Mouse (Mus musculus) neural tube, embryonic 14.5 days (tissue): ENCODE measurements around the gene 4930404N11Rik. TPM values are rescaled to one million over a fixed set of nuclear protein-coding genes. Genes with fewer than 3 reads are reported as not detected.

ENCODE experiments used
- ATAC-seq: fragments of 200-750 bp; cut with Nextera tagmentation; 2 replicates; pipeline ENCODE4 v1.8.0; 2017; ENCODE audit warnings: low read depth, mild to moderate bottlenecking, moderate TSS enrichment, moderate library complexity
- H3K27ac ChIP-seq: fragments of 300-500 bp; sonication (generic); 2 replicates; pipeline ENCODE4 v1.5.1; 2014; ENCODE audit warnings: low read depth, mild to moderate bottlenecking, control low read depth, low read length, moderate library complexity, mixed read lengths
- H3K27me3 ChIP-seq: fragments of 300-500 bp; sonication (generic); 2 replicates; pipeline ENCODE4 v1.6.1; 2014; ENCODE audit warnings: low read length; ENCODE audit not compliant: control insufficient read depth, insufficient read depth
- H3K36me3 ChIP-seq: fragments of 300-500 bp; sonication (generic); 2 replicates; pipeline ENCODE4 v1.6.1; 2014; ENCODE audit warnings: low read length, mixed read lengths; ENCODE audit not compliant: control insufficient read depth, insufficient read depth
- H3K4me1 ChIP-seq: fragments of 300-500 bp; sonication (generic); 2 replicates; pipeline ENCODE4 v1.6.1; 2014; ENCODE audit warnings: low read length; ENCODE audit not compliant: control insufficient read depth, insufficient read depth
- H3K4me2 ChIP-seq: fragments of 300-500 bp; sonication (generic); 2 replicates; pipeline ENCODE4 v1.6.1; 2014; ENCODE audit warnings: mild to moderate bottlenecking, low read depth, low read length, control low read depth
- H3K4me3 ChIP-seq: fragments of 300-500 bp; sonication (generic); 2 replicates; pipeline ENCODE4 v1.5.1; 2014; ENCODE audit warnings: low read depth, low read length, control low read depth, mixed read lengths
- H3K9ac ChIP-seq: fragments of 300-500 bp; sonication (generic); replicated peaks from 2 replicates; pipeline ENCODE4 v1.6.1; 2014; ENCODE audit warnings: low read depth, mild to moderate bottlenecking, control low read depth, low read length, mixed read lengths
- H3K9me3 ChIP-seq: fragments of 300-500 bp; sonication (generic); 2 replicates; pipeline ENCODE4 v1.6.1; 2016; ENCODE audit warnings: low read length; ENCODE audit not compliant: control insufficient read depth
- WGBS: fragments of 180-500 bp; shearing (Covaris S2); extraction: QIAGEN DNeasy Blood & Tissue Kit; methylation state at CpG from one replicate; pipeline ENCODE4 v1.1.7; 2014; 5-methylcytosine and 5-hydroxymethylcytosine counted together
- polyA plus RNA-seq: library from polyadenylated mRNA; unstranded; fragments of >200 nt; fragmentation: Nextera tagmentation; extraction: Ambion mirVana; gene quantifications from 2 replicates; pipeline ENCODE4 v1.2.1, GENCODE M21; 2014

The 4930404N11Rik gene
- polyA plus RNA-seq, 1 experiment from 2014 or later: 0.42 TPM

DNA sequence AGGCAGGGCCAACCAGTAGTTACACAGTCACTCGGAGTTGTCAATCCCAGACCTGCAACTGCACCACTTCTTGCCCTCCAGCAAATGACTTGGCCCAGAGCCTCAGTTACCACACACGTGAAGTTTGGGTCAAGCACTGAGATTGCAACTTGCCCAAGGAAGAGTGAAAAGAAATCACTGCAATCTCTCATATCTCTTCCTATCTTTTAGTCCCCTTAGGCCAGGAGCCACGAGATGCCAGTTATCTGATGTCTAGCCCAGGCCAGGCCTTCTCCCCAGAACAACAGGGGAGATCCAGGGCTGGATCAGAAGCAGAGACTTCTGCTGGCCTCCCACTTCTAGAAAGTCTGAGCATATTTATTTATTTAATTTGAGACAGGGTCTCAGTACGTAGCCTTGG, 10.1 kb downstream of the 4930404N11Rik start:
- no peak for ATAC-seq
- no peaks in the 10 kb centered on the region for H3K27me3 ChIP-seq

DNA sequence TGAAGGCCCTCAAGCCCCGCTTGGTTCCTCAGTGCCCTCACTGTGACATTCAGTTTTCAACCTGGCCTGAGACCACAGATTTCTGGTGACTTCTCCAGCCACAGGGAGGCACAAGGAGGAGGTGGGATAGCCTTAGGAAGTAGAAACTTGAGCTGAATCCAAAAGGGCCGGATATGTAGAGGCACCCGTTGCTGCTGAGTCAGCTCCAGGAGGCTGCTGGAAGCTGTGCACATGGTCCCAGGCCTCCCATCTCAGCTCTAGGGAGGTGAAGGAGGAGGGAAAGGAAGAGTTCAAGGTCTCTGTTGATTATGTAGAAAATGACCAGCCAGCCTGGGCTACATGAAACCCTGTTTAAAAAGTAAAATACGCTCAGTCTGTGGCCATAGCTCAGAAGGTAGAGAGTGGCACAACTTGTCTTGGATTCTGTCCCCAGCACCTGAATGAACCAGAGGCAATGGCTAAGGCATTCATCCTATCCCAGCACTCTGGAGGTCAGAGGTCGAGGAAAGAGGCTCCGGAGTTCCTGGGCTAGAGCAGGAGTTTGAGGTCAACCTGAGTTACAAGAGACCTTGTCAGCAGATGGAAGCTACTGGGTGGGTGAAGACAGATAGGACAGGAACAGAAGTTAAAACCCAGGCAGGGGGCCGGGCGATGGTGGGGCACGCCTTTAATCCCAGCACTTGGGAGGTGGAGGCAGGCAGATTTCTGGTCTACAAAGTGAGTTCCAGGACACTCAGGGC, 10.7 kb downstream of the 4930404N11Rik start:
- Histone ChIP-seq H3K27ac (no peak overlapping the region), H3K4me2 (no peak overlapping the region), H3K9me3 (no peaks in the 10 kb centered on the region), H3K9ac (no peak overlapping the region), H3K4me3 (no peak overlapping the region), H3K4me1 (peaks cover 6% of the 10 kb centered on the region; the same call in 1 of the 2 replicates), H3K36me3 (no peaks in the 10 kb centered on the region), H3K27me3 (no peaks in the 10 kb centered on the region)
- ATAC-seq: no peak
- 77% methylated on average over 9 of the region's 9 CpGs for WGBS

More for the DNA sequence above, 10.1 kb downstream of the 4930404N11Rik start:
- H3K9me3 ChIP-seq: no peaks in the 10 kb centered on the region
- H3K36me3 ChIP-seq: no peaks in the 10 kb centered on the region
- 0 out of 2 replicates have a peak, but pooled peaks cover 4% of the 10 kb centered on the region for H3K4me1 ChIP-seq
- H3K9ac ChIP-seq: no peak overlapping the region
- no peak overlapping the region for H3K4me2 ChIP-seq
- H3K4me3 ChIP-seq: no peak overlapping the region
- 85% methylated on average over 4 of the region's 4 CpGs for WGBS
- no peak overlapping the region for H3K27ac ChIP-seq

DNA sequence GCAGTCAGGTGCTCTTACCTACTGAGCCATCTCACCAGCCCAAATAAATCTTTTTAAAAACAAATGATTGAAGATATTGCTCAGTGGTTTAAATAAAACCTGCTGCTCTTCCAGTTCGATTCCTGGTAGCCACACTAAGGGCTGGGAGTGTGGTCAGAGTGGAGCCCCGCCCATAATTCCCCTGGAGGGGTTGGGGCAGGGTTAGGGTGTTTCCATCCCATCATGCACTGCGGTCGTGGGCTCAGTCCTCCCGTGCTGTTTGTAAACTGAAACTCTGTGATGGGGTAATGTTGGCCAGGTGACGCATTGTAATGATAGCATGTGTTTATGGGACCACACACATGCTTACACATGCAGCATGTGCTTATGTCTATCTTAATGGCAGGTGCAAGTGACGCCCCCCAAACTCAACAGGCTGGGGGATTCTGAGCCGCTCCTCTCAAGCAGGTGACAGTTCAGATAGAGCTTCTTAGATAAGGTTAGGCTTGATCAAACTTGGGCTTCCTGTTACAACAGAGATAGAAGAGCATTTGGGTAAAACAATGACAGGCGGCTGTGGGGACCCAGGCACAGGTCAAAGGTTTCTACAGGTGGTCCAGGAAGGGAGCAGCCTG, 13.8 kb downstream of the 4930404N11Rik start:
- Histone ChIP-seq H3K4me3 (no peak overlapping the region), H3K9ac (no peak overlapping the region), H3K36me3 (no peaks in the 10 kb centered on the region), H3K9me3 (no peaks in the 10 kb centered on the region), H3K4me1 (peaks cover 10% of the 10 kb centered on the region), H3K4me2 (no peak overlapping the region), H3K27ac (no peak overlapping the region), H3K27me3 (peaks cover 4% of the 10 kb centered on the region; the same call in 1 of the 2 replicates)
- 28% methylated on average over 9 of the region's 9 CpGs for WGBS
- no peak for ATAC-seq

DNA sequence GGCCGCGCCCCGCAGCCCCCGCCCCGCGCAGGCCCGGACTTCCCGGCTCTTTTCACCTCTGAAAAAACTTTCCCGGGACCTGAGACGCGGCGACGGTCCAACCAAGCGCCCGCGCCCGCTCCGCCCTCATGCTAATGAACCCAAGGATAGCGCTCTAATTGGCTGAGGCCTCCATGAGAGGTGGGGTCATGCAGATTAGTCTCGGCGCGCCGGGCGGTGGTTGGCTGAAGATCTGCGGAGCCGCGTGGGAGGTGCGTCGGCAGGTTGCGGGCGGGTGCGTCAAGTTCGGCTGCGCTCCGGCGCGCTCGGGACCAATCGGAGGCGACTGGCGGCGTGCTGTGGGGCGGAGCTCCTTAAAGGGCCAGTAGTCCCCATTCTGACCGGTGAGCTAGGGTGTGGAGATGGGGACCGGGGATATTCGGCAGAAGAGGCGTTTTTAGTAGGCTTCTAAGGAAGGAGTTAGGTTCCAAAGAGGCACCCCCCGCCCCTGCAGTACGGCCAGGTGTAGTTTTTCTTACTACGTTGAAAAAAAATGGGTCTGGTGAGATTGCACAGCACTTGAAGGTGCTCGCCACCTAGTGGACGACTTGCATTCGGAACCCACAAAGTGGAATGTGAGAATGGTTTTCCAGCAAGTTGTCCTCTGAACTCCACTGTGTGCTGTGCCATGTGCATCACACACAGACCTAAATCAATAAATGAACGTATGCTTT, 15.1 kb downstream of the 4930404N11Rik start, which contains the start of gene Hmg20b:
TSS of gene Hmg20b (minus strand) at position 130 of the 713 bp plus-strand sequence.
- under 1% methylated on average over 53 of the region's 54 CpGs for WGBS
- peak within 1 kb of the TSS; percentile 90 for H3K4me2 ChIP-seq
- H3K27me3 ChIP-seq: peaks cover 4% of the 10 kb centered on the region; the same call in 1 of the 2 replicates
- H3K4me3 ChIP-seq: peak within 1 kb of the TSS; percentile 61
- ATAC-seq: peak; percentile 96
- H3K27ac ChIP-seq: 0 out of 2 replicates have a peak within 1 kb of the TSS, but pooled peaks have one; percentile 52
- peaks cover 10% of the 10 kb centered on the region for H3K4me1 ChIP-seq
- H3K36me3 ChIP-seq: no peaks in the 10 kb centered on the region
- H3K9ac ChIP-seq: peak within 1 kb of the TSS; percentile 68
- H3K9me3 ChIP-seq: no peaks in the 10 kb centered on the region

DNA sequence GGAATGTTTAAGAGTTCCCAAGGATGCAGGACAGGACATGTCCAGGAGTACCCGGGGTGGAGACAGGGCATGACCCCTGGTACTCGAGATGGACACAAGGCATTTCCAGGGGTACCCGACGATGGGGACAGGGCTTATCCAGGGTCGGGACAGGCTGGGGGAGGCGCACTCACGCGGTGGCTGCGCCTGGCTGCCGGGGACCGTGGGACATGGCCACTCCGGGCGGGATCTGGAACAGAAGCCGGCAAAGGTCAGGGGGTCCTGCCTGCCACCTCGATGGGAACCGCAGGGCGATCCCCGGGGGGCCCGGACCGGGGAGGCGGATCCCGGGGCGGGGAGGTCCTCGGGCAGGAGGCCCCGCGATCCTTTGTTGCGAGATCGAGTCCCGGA, 15.7 kb downstream of the 4930404N11Rik start:
- Histone ChIP-seq H3K9ac (peak overlapping the region; percentile 68), H3K4me1 (peaks cover 10% of the 10 kb centered on the region), H3K9me3 (no peaks in the 10 kb centered on the region), H3K36me3 (no peaks in the 10 kb centered on the region), H3K4me2 (peak overlapping the region; percentile 90), H3K27ac (no peak overlapping the region), H3K27me3 (peaks cover 4% of the 10 kb centered on the region; the same call in 1 of the 2 replicates), H3K4me3 (peak overlapping the region; percentile 61)
- ATAC-seq: peak; percentile 2
- 0% methylated on average over 27 of the region's 29 CpGs for WGBS

DNA sequence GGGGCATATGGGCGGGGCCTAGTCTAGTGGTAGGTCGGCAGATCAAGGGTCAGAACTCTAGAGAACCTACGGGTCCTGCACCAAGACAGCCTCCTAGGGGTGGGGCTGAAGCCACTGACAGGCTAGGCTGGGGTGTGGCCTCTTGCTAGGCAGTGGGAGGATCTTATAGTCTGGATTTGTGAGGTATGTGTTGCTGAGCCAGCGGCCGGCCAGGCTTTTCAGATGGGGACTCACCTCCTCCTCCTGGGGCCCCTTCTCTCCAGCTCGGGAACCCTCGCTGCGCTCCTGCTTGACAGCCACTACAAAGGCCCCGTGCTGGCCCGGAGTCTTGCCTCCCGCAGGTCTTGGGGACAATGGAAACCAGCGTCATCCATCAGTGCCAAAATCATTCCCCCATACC, 16.5 kb downstream of the 4930404N11Rik start:
- Histone ChIP-seq H3K36me3 (no peaks in the 10 kb centered on the region), H3K4me3 (peak overlapping the region; percentile 61), H3K27me3 (peaks cover 11% of the 10 kb centered on the region), H3K9me3 (no peaks in the 10 kb centered on the region), H3K9ac (0 out of 2 replicates have a peak overlapping the region, but pooled peaks have one; percentile 11), H3K27ac (no peak overlapping the region), H3K4me2 (peak overlapping the region; percentile 90), H3K4me1 (peaks cover 10% of the 10 kb centered on the region)
- WGBS: 4% methylated on average over 12 of the region's 12 CpGs
- no peak for ATAC-seq

DNA sequence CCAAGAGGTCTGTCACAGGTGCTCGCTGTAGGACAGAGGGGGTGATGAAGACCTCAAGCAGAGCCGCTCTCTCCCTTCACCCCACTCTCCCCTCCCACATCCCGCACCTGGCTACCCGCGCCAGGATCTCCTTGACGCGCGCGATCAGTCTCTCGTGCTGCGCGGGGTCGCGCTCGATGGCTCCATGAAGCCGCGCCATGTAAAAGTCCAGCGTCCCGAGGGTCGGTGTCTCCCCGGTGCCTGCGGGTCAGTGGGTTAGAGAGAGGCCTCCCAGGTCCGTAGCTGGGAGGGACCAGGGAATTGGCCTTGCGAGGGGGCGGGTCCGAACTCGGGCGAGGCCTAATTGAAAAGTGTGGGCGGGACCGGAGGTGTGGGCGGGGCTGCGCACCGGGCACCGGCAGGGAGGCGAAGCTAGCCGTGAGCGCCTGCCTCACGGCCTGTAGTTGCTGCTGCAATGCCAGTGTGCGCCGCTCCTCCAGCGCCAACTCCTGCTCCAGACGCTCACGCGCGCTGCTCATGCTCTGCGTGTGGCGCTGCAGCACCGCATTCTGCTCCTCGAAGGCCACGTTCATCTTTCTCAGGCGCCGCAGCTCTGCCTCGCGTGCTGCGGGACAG, 19.1 kb downstream of the 4930404N11Rik start:
- Histone ChIP-seq H3K27ac (no peak overlapping the region), H3K9ac (no peak overlapping the region; the same call in 1 of the 2 replicates), H3K36me3 (no peaks in the 10 kb centered on the region), H3K4me2 (peak overlapping the region; percentile 42), H3K4me1 (peaks cover 16% of the 10 kb centered on the region), H3K4me3 (peak overlapping the region; percentile 23), H3K27me3 (peaks cover 30% of the 10 kb centered on the region), H3K9me3 (no peaks in the 10 kb centered on the region)
- no peak for ATAC-seq
- 7% methylated on average over 54 of the region's 55 CpGs for WGBS

DNA sequence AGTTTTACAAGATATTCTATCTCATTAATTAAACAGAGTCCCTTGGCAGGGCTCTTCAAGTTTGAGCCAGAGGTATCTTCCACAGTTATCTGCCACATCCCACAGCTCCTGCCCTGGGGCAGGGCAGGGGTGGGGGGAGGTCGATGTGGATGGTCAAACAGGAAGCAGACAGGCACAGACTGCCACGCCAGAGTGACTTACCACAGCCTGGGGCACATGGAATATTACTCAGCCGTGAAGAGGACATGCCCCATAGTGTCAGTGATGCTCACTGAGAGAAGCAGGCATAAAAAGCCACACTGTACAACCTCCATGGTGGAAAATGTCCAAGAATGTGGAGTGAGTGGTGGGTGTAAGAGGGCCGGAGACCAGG, 20.5 kb downstream of the 4930404N11Rik start:
- WGBS: 85% methylated on average over 4 of the region's 4 CpGs
- ATAC-seq: no peak
- Histone ChIP-seq H3K27ac (no peak overlapping the region), H3K27me3 (peaks cover 34% of the 10 kb centered on the region), H3K4me1 (peaks cover 16% of the 10 kb centered on the region), H3K9ac (no peak overlapping the region), H3K9me3 (no peaks in the 10 kb centered on the region), H3K4me3 (no peak overlapping the region), H3K4me2 (no peak overlapping the region), H3K36me3 (no peaks in the 10 kb centered on the region)
